Mouse (Mus musculus) ES-CJ7 (cell line): ENCODE results near the gene Camk2b.

Source experiments
- DNase-seq: peaks from one replicate; pipeline ENCODE4 v3.0.0; 2011; ENCODE audit warnings: low read depth, low spot score

The Camk2b gene

DNA sequence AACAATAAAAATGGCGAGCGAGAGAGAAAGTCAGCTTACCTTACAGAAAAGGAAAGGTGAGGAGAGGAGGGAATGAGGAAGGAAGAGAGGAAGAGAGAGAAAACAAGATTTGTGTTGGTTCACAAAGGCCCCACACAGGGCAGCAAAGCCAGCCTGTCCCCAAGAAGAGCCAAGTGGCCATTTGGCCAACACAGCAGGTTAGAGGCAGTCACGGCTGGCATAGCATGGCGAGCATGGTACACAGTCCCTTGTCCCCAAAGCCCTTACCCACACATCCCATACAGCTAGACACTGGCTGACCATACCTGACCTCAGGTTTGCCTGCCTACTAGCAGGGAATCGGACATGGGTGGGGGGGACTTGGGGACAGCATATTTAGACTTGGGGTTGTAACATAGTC is 82.5 kb downstream of the Camk2b start:
- DNase-seq: no peak

DNA sequence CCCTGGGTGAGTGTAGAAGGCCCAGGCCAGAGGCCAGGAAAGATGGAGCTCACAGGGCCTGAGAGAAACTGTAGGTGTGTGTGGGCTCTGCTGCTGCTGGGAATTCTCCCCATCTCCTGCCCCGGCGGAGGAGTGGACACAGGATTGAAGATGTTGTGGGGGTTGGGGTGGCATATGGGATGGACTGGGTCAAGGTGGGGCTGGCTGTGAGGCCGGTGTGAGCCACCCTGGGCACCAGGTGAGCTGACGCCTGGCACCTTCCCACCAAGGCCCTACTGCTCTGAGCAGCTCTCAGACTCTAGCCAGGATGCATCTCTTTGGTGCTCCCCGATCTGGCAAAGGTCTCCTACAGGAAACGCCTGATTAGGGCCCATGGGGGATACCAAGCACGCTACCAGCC is 84.8 kb downstream of the Camk2b start:
- no peak for DNase-seq

DNA sequence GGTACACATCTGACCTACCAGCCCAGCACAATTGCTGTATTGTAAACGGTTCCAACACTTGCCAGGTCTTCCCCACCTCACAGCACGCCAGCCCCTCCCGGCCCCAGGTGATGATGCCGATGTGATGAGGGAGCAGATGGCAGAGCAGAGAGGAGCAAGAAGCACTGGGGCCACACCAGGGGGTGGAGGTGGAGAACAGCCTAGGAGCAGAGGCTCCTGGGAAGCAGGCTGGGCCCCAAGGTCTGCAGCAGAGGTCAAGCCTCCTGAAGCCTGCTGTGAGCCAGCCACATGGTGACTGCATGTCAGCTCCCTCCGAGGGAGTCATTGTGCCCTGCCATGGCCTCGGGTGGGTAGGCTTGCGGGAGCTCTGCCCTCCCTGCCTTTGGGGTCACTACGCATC is 85.6 kb downstream of the Camk2b start:
- no peak for DNase-seq

- no peak for DNase-seq
Measured at GRCm38 (mm10) chr11:5980108-5980507, 86.1 kb downstream of the Camk2b start.

- no peak for DNase-seq
Measured at GRCm38 (mm10) chr11:5979088-5979487, 87.1 kb downstream of the Camk2b start.

DNA sequence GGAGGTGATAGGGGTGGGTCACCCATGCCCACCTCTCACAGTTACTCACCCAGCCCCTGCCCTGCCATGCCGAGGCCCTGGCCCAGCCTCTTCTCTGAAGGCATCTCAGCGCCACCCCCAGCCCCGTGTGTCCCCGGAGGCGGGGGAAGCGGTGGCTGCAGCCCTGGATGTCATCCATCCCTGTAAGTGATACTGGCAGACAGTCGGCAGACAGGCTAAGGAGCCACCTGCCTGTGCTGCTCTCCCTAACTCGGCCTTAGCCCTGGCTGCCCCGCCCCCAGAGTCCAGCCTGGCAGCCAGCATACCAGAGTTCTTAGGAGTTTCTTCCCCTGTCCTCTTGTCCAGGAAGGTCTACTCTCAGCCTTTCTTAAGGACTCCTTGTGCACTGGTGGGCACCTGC is 90.1 kb downstream of the Camk2b start:
- no peak for DNase-seq

- no peak for DNase-seq
Measured at GRCm38 (mm10) chr11:5975068-5975467, 91.1 kb downstream of the Camk2b start.

DNA sequence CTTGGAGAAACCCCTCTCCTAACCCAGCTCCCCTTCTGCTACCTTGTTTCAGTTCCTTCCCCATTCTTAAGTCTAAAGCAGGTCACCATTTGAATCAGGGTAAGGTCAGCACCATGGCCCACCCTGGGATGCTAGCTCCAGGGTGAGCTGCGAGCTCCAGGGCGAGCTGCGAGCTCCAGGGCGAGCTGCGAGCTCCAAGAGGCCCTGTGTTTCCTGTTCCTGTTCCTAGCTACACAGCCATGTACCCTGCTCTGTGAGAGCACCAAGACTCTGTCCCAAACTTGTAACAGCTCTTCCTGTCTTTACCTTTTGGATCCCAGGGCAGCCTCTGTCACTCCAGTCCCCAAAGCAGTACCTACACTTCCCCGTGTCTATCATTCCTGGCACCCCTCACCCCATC is 92.1 kb downstream of the Camk2b start:
- no peak for DNase-seq

GRCm38 (mm10) chr11:5973151-5973550 is 93.0 kb downstream of the Camk2b start:
- peak; percentile 67 for DNase-seq

GRCm38 (mm10) chr11:5971202-5971601 is 95.0 kb downstream of the Camk2b start:
- no peak for DNase-seq

GRCm38 (mm10) chr11:5968223-5968622 is 97.9 kb downstream of the Camk2b start:
- DNase-seq: no peak

DNA sequence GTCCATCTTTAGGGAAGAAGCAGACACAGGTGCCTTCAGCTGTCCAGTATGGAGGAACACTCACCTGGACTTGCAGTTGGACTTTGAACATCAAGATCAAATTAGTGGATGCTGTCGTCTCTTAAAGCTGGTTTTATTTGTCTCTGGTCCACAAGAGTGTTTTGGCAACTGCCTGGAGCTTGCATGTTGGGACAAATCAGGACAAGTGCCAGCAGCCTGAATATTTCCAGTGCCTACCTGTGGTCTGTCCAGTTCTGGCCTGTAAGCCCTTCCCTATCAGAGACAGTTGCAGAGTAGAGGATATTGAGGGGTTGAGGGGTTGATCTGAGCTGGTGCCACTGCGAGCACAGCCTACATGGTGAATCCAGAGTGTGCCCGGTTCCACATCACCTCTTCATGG is 99.4 kb downstream of the Camk2b start:
- DNase-seq: no peak

DNA sequence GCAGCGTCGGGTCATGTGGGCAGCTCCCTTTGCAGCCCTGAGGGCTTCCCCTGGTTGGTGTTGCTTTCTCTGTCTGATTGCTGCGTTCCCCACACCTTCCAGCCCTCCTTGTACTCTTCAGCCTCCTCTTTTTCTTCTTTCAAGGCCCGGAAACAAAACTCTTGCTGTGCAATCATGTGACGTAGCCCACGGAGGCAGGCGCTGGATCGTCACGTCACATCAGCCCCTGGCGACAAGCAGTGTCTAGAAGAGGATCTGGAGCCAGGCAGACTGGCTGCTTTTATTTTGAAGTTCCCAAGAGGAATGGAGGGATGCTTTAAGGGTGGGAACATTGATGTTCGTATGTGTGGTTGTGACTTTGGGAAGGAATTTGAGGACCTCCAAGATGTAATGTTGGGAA is 100.3 kb downstream of the Camk2b start:
- DNase-seq: no peak

- no peak for DNase-seq
Measured at GRCm38 (mm10) chr11:5960051-5960450, 106.1 kb downstream of the Camk2b start.

GRCm38 (mm10) chr11:5955546-5956276 is 110.5 kb downstream of the Camk2b start, which contains the start of gene Ykt6:
Gene Ykt6 (plus strand): TSS chr11:5955693.
- peak; percentile 92 for DNase-seq

GRCm38 (mm10) chr11:5954965-5955504 is 111.1 kb downstream of the Camk2b start:
- DNase-seq: peak; percentile 68

DNA sequence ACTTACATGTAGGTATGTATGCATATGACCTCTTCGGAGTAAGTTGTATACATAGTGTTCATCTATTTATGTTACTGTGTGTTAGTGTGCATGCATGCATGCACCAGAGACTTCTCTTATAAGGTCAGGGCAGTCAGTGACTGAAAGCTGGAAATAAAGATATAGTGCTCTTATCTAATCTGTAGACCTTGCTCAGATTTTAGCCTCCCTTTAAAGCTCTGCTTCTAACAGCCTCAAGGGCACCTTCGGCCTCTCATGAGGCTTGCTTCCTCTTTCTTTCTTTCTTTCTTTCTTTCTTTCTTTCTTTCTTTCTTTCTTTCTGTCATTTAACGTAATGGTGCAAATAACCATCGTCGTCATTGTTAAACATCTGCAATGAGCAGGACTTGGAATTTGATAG is 111.7 kb downstream of the Camk2b start:
- DNase-seq: no peak

- peak; percentile 67 for DNase-seq
Measured at GRCm38 (mm10) chr11:5953130-5953765, 112.9 kb downstream of the Camk2b start.

GRCm38 (mm10) chr11:5952501-5952900 is 113.7 kb downstream of the Camk2b start:
- no peak for DNase-seq

GRCm38 (mm10) chr11:5949586-5950352 is 116.4 kb downstream of the Camk2b start, which contains the start of gene Gck:
Gene Gck (minus strand): TSS chr11:5950081.
- peak; percentile 40 for DNase-seq

DNA sequence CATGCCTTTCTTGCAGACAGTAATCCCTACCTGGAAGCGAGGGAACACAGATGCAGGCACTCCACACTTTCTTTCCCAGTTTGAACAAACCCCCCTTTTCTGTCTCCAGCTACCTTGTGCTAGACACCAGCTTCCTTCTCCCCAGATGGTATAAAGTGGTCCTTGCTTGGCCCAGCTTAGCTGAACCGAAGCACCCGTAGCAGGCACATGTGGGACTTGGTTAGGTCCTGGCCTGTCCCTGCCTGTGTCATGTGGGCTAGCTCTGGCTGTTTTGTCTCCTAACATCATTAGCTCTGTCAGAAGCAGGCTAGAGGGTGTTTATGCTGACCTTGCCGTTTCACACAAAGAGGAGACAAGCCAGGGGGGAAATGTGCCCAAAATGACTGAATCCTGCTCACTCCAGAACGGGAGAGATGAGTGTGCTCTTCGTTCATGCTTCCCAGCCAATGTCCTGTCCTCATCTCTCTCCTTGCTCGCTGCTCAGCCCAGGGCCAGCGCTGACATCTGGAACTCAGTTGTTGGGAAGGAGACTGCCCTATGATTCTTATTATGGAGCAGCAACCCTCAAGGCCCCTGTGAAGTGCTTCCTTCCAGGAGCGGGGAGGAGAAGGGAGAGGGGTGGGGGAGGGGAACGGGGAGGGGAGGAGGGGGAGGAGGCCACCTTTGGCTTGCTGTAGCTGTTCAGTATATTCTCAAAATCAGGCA is 117.5 kb downstream of the Camk2b start:
- DNase-seq: no peak

GRCm38 (mm10) chr11:5947796-5948195 is 118.4 kb downstream of the Camk2b start:
- no peak for DNase-seq
